Mouse (Mus musculus) neural tube, embryonic 13.5 days (tissue): Measurements from ENCODE around the gene Slc27a4. TPM values are rescaled to one million over a fixed set of nuclear protein-coding genes. Genes with fewer than 3 reads are reported as not detected.

ENCODE experiments used
- ATAC-seq: fragments of 200-750 bp; cut with Nextera tagmentation; 2 replicates; pipeline ENCODE4 v1.8.0; 2017; ENCODE audit warnings: low read depth, mild to moderate bottlenecking, moderate TSS enrichment, moderate library complexity
- H3K27ac ChIP-seq: fragments of 300-500 bp; sonication (generic); replicated peaks from 2 replicates; pipeline ENCODE4 v1.5.1; 2015; ENCODE audit warnings: moderate library complexity, mild to moderate bottlenecking, inconsistent platforms
- H3K27me3 ChIP-seq: fragments of 300-500 bp; sonication (generic); 2 replicates; pipeline ENCODE4 v1.6.1; 2015; ENCODE audit warnings: mild to moderate bottlenecking, inconsistent platforms
- H3K36me3 ChIP-seq: fragments of 300-500 bp; sonication (generic); 2 replicates; pipeline ENCODE4 v1.6.1; 2015; ENCODE audit warnings: mild to moderate bottlenecking, inconsistent platforms
- H3K4me1 ChIP-seq: fragments of 300-500 bp; sonication (generic); replicated peaks from 2 replicates; pipeline ENCODE4 v1.6.1; 2015; ENCODE audit warnings: inconsistent platforms
- H3K4me2 ChIP-seq: fragments of 300-500 bp; sonication (generic); 2 replicates; pipeline ENCODE4 v1.6.1; 2015; ENCODE audit warnings: inconsistent platforms, mild to moderate bottlenecking, moderate library complexity
- H3K4me3 ChIP-seq: fragments of 300-500 bp; sonication (generic); 2 replicates; pipeline ENCODE4 v1.5.1; 2015; ENCODE audit warnings: mild to moderate bottlenecking, inconsistent platforms
- H3K9ac ChIP-seq: fragments of 300-500 bp; sonication (generic); 2 replicates; pipeline ENCODE4 v1.6.1; 2015; ENCODE audit warnings: moderate library complexity, mild to moderate bottlenecking, inconsistent platforms
- H3K9me3 ChIP-seq: fragments of 300-500 bp; sonication (generic); 2 replicates; pipeline ENCODE4 v1.6.1; 2016; ENCODE audit warnings: inconsistent platforms
- WGBS: fragments of 180-500 bp; shearing (Covaris S2); methylation state at CpG from one replicate; pipeline ENCODE4 v1.1.7; 2015; 5-methylcytosine and 5-hydroxymethylcytosine counted together
- polyA plus RNA-seq: library from polyadenylated mRNA; unstranded; fragments of >200 nt; fragmentation: Nextera tagmentation; extraction: Ambion mirVana; gene quantifications from 2 replicates; pipeline ENCODE4 v1.2.1, GENCODE M21; 2015

The Slc27a4 gene
- polyA plus RNA-seq, 1 experiment from 2014 or later = 35.5 TPM

DNA sequence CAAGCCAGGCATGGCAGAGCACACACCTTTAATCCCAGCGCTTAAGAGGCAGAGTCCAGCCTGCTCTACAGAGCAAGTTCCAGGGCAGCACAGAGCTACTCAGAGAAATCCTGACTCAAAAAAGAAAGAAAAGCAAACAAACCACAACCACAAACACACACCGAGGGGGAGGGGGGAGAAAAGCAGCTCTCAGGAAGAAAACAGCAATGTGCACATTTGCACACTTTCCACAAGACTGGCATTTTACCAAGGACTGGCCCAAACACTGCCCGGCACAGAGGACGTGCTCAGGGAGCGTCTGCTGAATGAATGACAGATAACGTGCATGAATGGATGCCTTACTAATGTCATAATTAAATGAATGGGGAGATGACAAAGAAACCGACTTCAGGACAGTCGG is 46.6 kb downstream of the Slc27a4 start:
- Histone ChIP-seq H3K27ac (peak overlapping the region; percentile 65), H3K4me2 (no peak overlapping the region), H3K4me1 (peaks cover 80% of the 10 kb centered on the region), H3K4me3 (no peak overlapping the region), H3K36me3 (no peaks in the 10 kb centered on the region), H3K9ac (0 out of 2 replicates have a peak overlapping the region, but pooled peaks have one; percentile 41), H3K9me3 (no peaks in the 10 kb centered on the region), H3K27me3 (peaks cover 7% of the 10 kb centered on the region; the same call in 1 of the 2 replicates)
- no peak for ATAC-seq
- WGBS = 37% methylated on average over 8 of the region's 8 CpGs

GRCm38 (mm10) chr2:29849841-29850480 is 47.5 kb downstream of the Slc27a4 start:
- Histone ChIP-seq H3K27ac (peak overlapping the region; percentile 65), H3K4me1 (peaks cover 75% of the 10 kb centered on the region), H3K9ac (0 out of 2 replicates have a peak overlapping the region, but pooled peaks have one; percentile 12), H3K27me3 (no peaks in the 10 kb centered on the region), H3K36me3 (no peaks in the 10 kb centered on the region), H3K4me3 (no peak overlapping the region), H3K4me2 (0 out of 2 replicates have a peak overlapping the region, but pooled peaks have one; percentile 11), H3K9me3 (no peaks in the 10 kb centered on the region)
- WGBS = 18% methylated on average over 5 of the region's 5 CpGs
- no peak for ATAC-seq

DNA sequence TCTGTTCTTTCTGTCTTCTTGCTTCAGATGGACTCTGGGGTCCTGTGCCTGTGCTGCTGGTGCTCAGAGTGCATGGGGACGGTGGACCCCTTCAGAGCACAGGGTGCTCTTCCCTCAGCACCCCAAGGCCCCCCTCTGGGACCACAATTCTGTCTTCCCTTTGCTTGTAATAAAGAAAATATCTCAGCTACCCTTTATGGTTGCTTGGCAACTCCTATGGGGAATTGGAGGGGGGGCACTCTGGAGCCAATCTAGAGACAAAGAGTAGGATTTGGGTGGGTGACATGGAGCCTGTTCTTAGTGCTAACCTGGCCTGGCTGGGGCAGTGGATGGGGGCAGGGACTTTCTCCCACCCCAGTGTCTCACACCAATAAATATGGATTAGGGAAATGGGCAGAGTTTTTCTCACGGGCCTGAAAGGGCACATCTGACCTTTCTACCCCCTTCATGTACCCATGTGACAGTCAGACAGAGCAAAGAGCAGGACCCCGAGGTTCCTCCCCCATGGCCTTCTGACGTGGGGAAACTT is 50.6 kb downstream of the Slc27a4 start:
- Histone ChIP-seq H3K4me2 (no peak overlapping the region), H3K27ac (peak overlapping the region; percentile 74), H3K4me1 (peaks cover 79% of the 10 kb centered on the region), H3K9ac (peak overlapping the region; percentile 54), H3K36me3 (no peaks in the 10 kb centered on the region), H3K4me3 (no peak overlapping the region), H3K27me3 (no peaks in the 10 kb centered on the region), H3K9me3 (no peaks in the 10 kb centered on the region)
- 14% methylated on average over 4 of the region's 4 CpGs for WGBS
- no peak for ATAC-seq

- ATAC-seq = no peak
- Histone ChIP-seq H3K4me2 (no peak overlapping the region), H3K9ac (no peak overlapping the region), H3K36me3 (no peaks in the 10 kb centered on the region), H3K9me3 (no peaks in the 10 kb centered on the region), H3K27ac (peak overlapping the region; percentile 74; the same call in 1 of the 2 replicates), H3K4me3 (no peak overlapping the region), H3K4me1 (peaks cover 79% of the 10 kb centered on the region), H3K27me3 (no peaks in the 10 kb centered on the region)
- WGBS = 21% methylated on average over 5 of the region's 5 CpGs
Observed at GRCm38 (mm10) chr2:29853736-29854135, 51.3 kb downstream of the Slc27a4 start.

- ATAC-seq = peak; percentile 63; the same call in 1 of the 2 replicates
- Histone ChIP-seq H3K9me3 (no peaks in the 10 kb centered on the region), H3K4me1 (peaks cover 65% of the 10 kb centered on the region), H3K9ac (peak overlapping the region; percentile 27; the same call in 1 of the 2 replicates), H3K4me3 (no peak overlapping the region), H3K4me2 (no peak overlapping the region), H3K27ac (peak overlapping the region; percentile 85), H3K36me3 (no peaks in the 10 kb centered on the region), H3K27me3 (no peaks in the 10 kb centered on the region)
- WGBS = 26% methylated on average over 10 of the region's 10 CpGs
Observed at GRCm38 (mm10) chr2:29855585-29856210, 53.3 kb downstream of the Slc27a4 start.

DNA sequence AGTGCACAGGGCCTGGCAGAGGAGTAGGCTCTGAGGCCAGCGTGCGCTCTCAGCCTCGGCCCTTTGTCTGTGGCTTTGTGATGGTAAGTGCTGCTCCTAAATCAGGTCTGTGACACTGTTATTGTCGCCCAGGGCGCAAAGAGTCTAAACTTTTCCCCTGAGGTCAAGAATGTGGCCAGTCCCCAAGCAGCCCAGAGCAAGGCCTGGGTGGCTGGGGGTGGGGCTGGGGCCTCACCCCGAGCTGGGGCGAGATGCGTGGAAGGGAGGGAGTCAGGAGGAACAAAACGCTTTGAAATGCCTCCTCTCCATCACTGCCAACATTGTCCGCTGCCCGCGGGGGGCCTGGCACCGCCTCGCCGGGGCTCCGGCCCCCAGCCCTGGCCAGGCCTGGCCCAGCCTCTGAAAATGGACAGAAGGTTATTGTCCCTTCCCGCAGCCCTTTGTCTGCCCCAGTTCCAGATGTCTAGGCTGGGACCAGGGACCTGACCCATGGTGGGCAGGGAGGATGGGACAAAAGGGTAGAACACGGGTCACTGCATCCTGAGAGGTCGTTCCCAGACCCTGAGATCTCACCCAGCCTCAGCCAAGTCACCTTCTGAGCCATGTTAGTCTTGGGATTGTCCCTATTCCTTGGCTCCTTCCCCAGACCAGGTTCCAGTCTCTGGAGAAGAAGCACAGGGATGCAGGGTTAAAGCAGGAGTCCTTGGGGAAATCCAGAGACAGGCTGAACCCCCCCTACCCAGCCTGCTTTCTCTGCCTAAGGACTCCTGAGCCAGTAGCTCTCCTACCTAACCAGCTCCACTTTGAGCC is 54.2 kb downstream of the Slc27a4 start:
- H3K9ac ChIP-seq = peak overlapping the region; percentile 59
- no peaks in the 10 kb centered on the region for H3K27me3 ChIP-seq
- no peaks in the 10 kb centered on the region for H3K9me3 ChIP-seq
- no peak overlapping the region for H3K4me2 ChIP-seq
- peak; percentile 48 for ATAC-seq
- H3K36me3 ChIP-seq = no peaks in the 10 kb centered on the region
- H3K4me1 ChIP-seq = peaks cover 64% of the 10 kb centered on the region
- H3K4me3 ChIP-seq = no peak overlapping the region
- peak overlapping the region; percentile 85 for H3K27ac ChIP-seq
- WGBS = 2% methylated on average over 19 of the region's 19 CpGs

DNA sequence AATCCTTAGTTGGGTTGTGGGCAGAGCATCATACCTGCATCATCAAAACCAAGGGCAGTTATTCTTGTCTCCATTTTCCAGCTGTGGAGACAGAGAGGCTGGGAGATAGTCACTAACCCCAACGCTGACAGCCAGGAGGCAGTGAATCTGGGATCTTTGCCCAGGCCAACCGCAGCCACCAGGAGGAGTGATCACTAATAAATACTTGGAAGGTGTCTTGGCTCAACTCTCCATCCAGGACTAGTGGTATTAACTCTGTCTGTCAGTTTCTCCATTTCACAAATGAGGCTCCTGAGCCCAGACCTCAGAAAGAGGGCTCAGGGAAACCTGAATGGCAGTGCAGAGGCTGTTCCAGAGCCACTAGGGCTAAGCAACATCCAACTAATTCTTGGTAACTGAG is 54.9 kb downstream of the Slc27a4 start:
- peak overlapping the region; percentile 59; the same call in 1 of the 2 replicates for H3K9ac ChIP-seq

GRCm38 (mm10) chr2:29857967-29858366 is 55.5 kb downstream of the Slc27a4 start:
- 55% methylated on average over 5 of the region's 5 CpGs for WGBS
- no peak for ATAC-seq
- Histone ChIP-seq H3K4me3 (no peak overlapping the region), H3K4me2 (no peak overlapping the region), H3K27me3 (no peaks in the 10 kb centered on the region), H3K9ac (no peak overlapping the region), H3K36me3 (no peaks in the 10 kb centered on the region), H3K9me3 (no peaks in the 10 kb centered on the region), H3K4me1 (peaks cover 58% of the 10 kb centered on the region), H3K27ac (no peak overlapping the region)

More for the DNA sequence above, 54.9 kb downstream of the Slc27a4 start:
- Histone ChIP-seq H3K36me3 (no peaks in the 10 kb centered on the region), H3K4me2 (no peak overlapping the region), H3K4me1 (peaks cover 64% of the 10 kb centered on the region), H3K27me3 (no peaks in the 10 kb centered on the region), H3K9me3 (no peaks in the 10 kb centered on the region), H3K4me3 (no peak overlapping the region), H3K27ac (peak overlapping the region; percentile 85)
- 14% methylated on average over 2 of the region's 2 CpGs for WGBS
- ATAC-seq = no peak

DNA sequence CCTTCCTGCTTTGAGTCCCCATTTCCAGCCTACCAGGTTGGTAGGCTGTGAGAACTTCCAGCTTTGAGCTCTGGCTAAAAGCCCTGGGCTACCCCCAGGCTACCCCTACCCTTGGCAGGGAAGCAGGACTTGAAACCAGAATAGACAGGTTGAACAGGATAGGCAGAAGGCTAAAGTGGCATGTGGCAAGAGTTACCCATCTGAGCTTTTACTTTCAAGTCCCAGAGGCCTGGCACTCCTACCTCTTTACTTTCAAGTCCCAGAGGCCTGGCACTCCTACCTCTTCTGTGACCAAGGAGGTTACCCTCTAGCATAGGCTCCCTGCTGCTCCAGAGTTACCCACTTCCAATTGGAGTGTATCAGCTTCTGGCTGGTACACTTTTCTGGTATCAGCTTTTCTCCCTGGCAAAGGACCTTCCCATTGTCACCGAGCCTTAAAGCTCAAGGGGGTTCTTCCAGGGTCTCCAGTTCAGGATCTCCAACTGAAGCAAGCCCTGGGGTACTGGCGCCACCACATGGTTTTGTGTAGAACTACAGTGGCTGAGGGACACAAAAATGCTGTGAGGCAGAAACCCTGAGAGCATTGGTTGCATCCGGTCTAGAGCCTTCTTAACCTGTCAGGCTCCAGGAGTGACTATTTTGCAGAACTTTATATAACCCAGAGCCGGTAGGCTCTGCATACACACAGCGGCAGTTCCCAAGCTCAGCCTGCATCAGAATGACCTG is 56.5 kb downstream of the Slc27a4 start:
- Histone ChIP-seq H3K27ac (peak overlapping the region; percentile 28; the same call in 1 of the 2 replicates), H3K36me3 (no peaks in the 10 kb centered on the region), H3K27me3 (no peaks in the 10 kb centered on the region), H3K4me1 (peaks cover 49% of the 10 kb centered on the region), H3K4me3 (no peak overlapping the region), H3K9ac (no peak overlapping the region), H3K9me3 (no peaks in the 10 kb centered on the region), H3K4me2 (no peak overlapping the region)
- 9% methylated on average over 5 of the region's 5 CpGs for WGBS
- ATAC-seq = no peak

GRCm38 (mm10) chr2:29865125-29865524 is 62.7 kb downstream of the Slc27a4 start:
- Histone ChIP-seq H3K4me3 (no peak overlapping the region), H3K27me3 (no peaks in the 10 kb centered on the region), H3K27ac (no peak overlapping the region), H3K4me1 (peaks cover 18% of the 10 kb centered on the region), H3K9me3 (no peaks in the 10 kb centered on the region), H3K9ac (no peak overlapping the region; the same call in 1 of the 2 replicates), H3K36me3 (no peaks in the 10 kb centered on the region), H3K4me2 (no peak overlapping the region)
- 70% methylated on average over 4 of the region's 4 CpGs for WGBS
- ATAC-seq = no peak
